Comparison of ENCODE assay signal across 8 mouse cellular contexts in genomic region chr11:102455740-102456396, GRCm38 (mm10). TPM values are rescaled to one million over a fixed set of nuclear protein-coding genes. Genes with fewer than 3 reads are reported as not detected.
A peak's percentile ranks its signal among the peaks of the same experiment; 100 is the strongest.
DNase-seq lines count a peak whose midpoint lies in the region; ATAC-seq and TF ChIP-seq lines count a peak whose summit lies in the region.

No protein-coding gene starts in this region.

- H3K36me3 ChIP-seq in erythroblast, embryonic 14.5 days (ENCODE audit: control insufficient read depth) = no peaks in the 10 kb centered on the region

- intact Hi-C loops in heart, postnatal 10 days (cut with DNase I) = no loop called here

- H3K9me3 ChIP-seq in erythroblast, embryonic 14.5 days (ENCODE audit: control insufficient read depth, low read length) = no peaks in the 10 kb centered on the region

- no peak for TF ChIP-seq CTCF in bone marrow macrophage, adult 2 months (IDR thresholded peaks at IDR 0.05; ENCODE audit: low read depth, low read length)

- peaks cover 55% of the 10 kb centered on the region for H3K27me3 ChIP-seq in erythroblast, embryonic 14.5 days (ENCODE audit: control insufficient read depth)

- peak overlapping the region; percentile 62 for H3K4me3 ChIP-seq in bone marrow macrophage, adult 2 months (ENCODE audit: insufficient read depth, low read length)
- H3K4me3 ChIP-seq in erythroblast, embryonic 14.5 days (replicated peaks) = peak overlapping the region; percentile 56

- DNase-seq in CD4-positive, CD25-positive, alpha-beta regulatory T cell, adult 2 months (ENCODE audit: low read depth, low spot score) = peak; percentile 63
- peak; percentile 74 to 81 for DNase-seq in heart, postnatal 10 days
- DNase-seq in kidney, postnatal 36 days = peak; percentile 88 to 90
- peak; percentile 81 to 89 for DNase-seq in lung, postnatal 4 days
- peak; percentile 93 for DNase-seq in retina, postnatal 1 day

- peaks cover 5% of the 10 kb centered on the region; the same call in 1 of the 2 replicates for H3K4me1 ChIP-seq in bone marrow macrophage, adult 2 months (ENCODE audit: control insufficient read depth, insufficient read depth, low read length)
- H3K4me1 ChIP-seq in erythroblast, embryonic 14.5 days (ENCODE audit: control insufficient read depth) = peaks cover 22% of the 10 kb centered on the region

- no peak for TF ChIP-seq POLR2A in bone marrow macrophage, adult 2 months (IDR thresholded peaks at IDR 0.05; ENCODE audit: borderline replicate concordance, low read depth, low read length)

- no peak overlapping the region for H3K27ac ChIP-seq in bone marrow macrophage, adult 2 months (ENCODE audit: insufficient read depth, low read depth, low read length)

- ATAC-seq in CD4-positive, CD25-positive, alpha-beta regulatory T cell, adult 4 months = no peak

RNA-seq across cellular contexts. Expression of gene Fam171a2, which starts 8.4 kb away (rescaled TPM):
- not detected for polyA plus RNA-seq in CD4-positive, CD25-positive, alpha-beta regulatory T cell, adult 4 months (2017; shearing (Covaris generic))
- polyA plus RNA-seq in bone marrow macrophage, adult 2 months (2012; ENCODE audit: insufficient read depth, insufficient read length, missing spikeins) = not detected in 2 replicates
- 0.01 and 0.02 TPM in 2 replicates for polyA plus RNA-seq in erythroblast, embryonic 14.5 days (2012)
- total RNA-seq in heart, postnatal 10 days (2021) = 10 to 100 TPM; 20.0 to 23.8 TPM

RNA-seq across cellular contexts. Expression of gene Itga2b, which starts 14.1 kb away (rescaled TPM):
- polyA plus RNA-seq in CD4-positive, CD25-positive, alpha-beta regulatory T cell, adult 4 months (2017; shearing (Covaris generic)) = 1 to 10 TPM in 1 of 2 experiments, under 1 TPM in 1; 0.36 to 1.5 TPM
- 2.3 and 2.5 TPM in 2 replicates for polyA plus RNA-seq in bone marrow macrophage, adult 2 months (2012; ENCODE audit: insufficient read depth, insufficient read length, missing spikeins)
- polyA plus RNA-seq in erythroblast, embryonic 14.5 days (2012) = 1.7 and 2.4 TPM in 2 replicates
- 1 to 10 TPM; 2.8 to 4.6 TPM for total RNA-seq in heart, postnatal 10 days (2021)

RNA-seq across cellular contexts. Expression of gene Grn, which starts 25.8 kb away (rescaled TPM):
- 10 to 100 TPM; 23.3 to 51.4 TPM for polyA plus RNA-seq in CD4-positive, CD25-positive, alpha-beta regulatory T cell, adult 4 months (2017; shearing (Covaris generic))
- 1,924 and 2,101 TPM in 2 replicates for polyA plus RNA-seq in bone marrow macrophage, adult 2 months (2012; ENCODE audit: insufficient read depth, insufficient read length, missing spikeins)
- 1.8 and 2.6 TPM in 2 replicates for polyA plus RNA-seq in erythroblast, embryonic 14.5 days (2012)
- 100 to 1,000 TPM; 189 to 192 TPM for total RNA-seq in heart, postnatal 10 days (2021)

RNA-seq across cellular contexts. Expression of gene Slc25a39, which starts 48.1 kb away (rescaled TPM):
- 10 to 100 TPM; 44.0 to 44.2 TPM for polyA plus RNA-seq in CD4-positive, CD25-positive, alpha-beta regulatory T cell, adult 4 months (2017; shearing (Covaris generic))
- polyA plus RNA-seq in bone marrow macrophage, adult 2 months (2012; ENCODE audit: insufficient read depth, insufficient read length, missing spikeins) = 133 and 173 TPM in 2 replicates
- polyA plus RNA-seq in erythroblast, embryonic 14.5 days (2012) = 579 and 725 TPM in 2 replicates
- total RNA-seq in heart, postnatal 10 days (2021) = 100 to 1,000 TPM; 155 to 156 TPM

Comparison
In these comparisons a context has a peak if more than half of its experiments do, and no peak if none do; other contexts are left out.
1. RNA of gene Grn, which starts 25.8 kb away (polyA plus RNA-seq): 1,924 to 2,101 TPM in bone marrow macrophage, adult 2 months; 23.3 to 51.4 TPM in CD4-positive, CD25-positive, alpha-beta regulatory T cell, adult 4 months and 1.8 to 2.6 TPM in erythroblast, embryonic 14.5 days; every median in the first group is over 10 times any median in the second.
2. Peak in every context shown above with its lines, with median percentiles within 50 percentile points of each other: DNase-seq.